Mouse (Mus musculus): ENCODE measurements around the gene Nin.
A peak's percentile ranks its signal among the peaks of the same experiment; 100 is the strongest.

The Nin gene

DNA sequence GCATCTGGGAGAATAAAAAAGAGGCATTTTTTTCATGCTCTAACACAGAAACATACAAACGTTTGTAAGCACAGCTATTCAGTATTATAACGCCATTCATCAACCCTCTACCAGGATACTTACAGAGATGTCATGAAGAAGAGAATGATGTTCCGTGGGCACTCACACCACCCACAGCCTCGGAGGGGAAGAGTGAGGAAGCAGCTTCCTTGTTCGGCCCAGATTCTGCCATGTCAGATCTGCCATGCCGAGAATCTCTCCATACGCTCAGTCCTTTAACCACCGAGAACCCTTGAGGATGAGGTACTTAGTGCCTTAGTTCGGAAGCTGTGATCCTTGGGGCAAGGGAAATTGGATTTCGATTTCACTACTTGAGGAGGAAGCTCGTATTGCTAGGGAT is at the start of gene Nin:
Gene Nin (minus strand): TSS at position 367 of the 400 bp plus-strand sequence.
- DNase-seq = no peak

DNA sequence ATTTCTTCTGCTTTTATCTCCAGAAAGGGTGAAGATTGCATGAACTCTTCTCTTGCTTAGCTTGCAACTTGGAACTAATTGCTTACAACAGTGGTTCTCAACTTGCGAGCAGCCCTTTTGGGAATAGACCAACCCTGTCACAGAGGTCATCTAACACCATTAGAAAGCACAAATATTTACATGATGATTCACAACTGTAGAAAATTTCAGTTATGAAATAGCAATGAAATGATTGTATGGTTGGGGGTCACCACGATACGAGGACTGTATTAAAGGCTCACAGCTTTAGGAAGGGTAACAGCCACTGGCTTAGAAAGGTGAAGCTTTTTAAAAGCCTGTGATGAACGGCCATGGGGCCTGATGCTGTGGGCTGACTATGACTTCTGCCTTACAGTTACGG is 47.5 kb upstream of the Nin start:
- DNase-seq = no peak

DNA sequence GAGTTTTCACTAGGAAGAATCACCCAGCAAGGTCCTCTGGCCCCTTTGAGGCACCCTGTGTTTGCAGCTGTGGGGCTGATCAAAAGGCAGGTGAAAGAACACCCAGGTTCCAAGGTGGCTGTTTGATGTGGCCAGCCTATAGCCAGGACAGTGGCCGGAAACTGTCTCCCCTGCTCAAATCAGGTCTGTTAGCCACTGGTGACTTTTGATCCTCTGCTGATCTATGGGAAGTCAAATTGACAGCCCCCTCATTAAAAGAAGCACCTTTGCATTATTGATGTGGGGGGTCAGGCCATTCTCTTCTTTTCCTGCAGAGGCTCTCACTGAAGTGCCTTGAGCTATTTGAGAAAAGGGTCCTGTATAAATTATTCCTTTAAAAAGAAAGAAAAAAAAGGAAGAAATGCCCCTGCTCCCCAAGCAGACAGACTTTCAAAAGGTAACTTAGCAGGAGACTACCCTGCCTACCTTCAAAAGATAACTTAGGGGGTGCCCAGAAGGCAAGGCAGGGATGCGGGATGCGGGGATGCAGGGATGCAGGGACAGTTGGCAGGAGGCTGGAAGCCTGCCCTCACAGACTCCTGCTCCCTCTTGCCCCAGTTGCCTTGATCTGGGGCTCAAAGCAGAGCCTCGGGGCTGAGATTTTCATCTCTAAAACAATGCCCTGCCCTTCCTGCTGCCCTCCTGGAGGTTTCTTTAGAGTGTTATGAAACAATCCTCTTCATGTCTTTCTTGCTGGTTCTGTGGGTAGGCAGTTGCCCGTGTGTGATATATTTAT is 44.0 kb upstream of the Nin start:
- DNase-seq = no peak

DNA sequence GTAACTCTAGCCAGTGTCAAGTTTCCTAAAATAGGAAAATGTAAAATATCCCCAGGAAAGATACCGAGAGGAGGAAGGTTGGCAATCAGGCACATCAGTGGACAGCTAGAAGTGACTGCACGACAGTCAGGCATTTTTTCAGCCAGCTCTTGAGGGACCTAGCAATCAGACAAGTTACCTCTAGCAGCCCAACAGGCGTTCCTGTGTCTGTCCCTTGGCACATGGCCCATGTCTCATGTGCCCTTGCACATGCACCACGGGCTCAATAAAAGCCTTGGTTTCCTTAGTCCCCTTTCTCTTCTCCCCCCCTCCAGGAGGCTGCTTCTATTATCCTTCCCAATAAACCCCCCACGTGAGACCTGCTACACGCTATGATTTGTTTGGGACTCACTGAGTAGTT is 42.7 kb upstream of the Nin start:
- no peak for DNase-seq

DNA sequence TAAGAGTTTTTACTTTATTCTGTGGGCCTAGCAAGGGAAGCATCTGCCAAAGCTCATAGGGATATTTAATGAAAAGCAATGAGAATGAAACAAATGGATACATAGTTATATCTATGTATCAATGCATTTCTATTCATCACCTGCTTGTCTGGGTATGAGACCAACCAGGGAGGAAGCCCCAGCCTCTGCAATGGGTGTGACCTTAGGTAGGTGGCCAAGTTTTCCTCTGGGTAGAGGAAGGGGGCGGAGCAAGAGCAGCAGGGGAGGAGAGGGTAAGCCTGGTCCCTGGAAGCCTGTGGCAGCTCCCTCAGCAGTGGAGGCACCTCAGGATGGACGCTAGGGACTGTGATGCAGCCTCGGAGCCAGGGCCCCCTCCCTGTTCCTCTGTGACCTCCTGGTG is 40.3 kb upstream of the Nin start, which contains the start of gene Abhd12b:
Gene Abhd12b (plus strand): TSS at position 301 of the 400 bp plus-strand sequence.
- DNase-seq = no peak

DNA sequence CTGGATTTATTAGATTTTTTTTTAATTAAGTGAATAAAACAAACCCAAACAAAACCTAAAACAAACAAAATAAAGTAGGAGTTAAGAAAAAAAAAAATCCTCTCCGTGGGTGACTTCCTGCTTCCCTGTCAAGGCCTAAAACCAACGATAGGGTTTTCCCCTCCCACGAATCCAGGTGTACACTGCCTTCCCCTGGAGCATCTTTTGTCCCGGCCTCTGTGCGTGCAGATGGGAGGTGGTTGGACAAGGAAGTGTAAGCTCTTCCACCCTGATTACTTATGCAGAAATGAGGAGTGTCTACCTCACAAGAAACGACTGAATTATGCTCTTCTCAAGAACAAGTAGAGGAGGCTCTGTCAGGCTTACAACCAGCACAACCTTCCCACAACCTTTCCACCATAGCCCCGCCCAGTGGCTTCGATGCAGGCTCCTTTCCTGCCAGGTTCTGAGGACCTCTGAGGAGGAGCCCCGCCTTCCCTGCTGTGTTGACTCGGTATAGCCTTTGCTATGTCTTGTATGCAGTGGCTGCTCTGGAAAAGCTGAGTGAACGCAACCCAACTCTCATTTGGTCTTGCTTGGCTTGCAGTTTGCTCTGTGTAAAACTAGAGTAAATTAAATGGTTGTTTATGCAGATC is 35.2 kb upstream of the Nin start:
- DNase-seq = no peak

DNA sequence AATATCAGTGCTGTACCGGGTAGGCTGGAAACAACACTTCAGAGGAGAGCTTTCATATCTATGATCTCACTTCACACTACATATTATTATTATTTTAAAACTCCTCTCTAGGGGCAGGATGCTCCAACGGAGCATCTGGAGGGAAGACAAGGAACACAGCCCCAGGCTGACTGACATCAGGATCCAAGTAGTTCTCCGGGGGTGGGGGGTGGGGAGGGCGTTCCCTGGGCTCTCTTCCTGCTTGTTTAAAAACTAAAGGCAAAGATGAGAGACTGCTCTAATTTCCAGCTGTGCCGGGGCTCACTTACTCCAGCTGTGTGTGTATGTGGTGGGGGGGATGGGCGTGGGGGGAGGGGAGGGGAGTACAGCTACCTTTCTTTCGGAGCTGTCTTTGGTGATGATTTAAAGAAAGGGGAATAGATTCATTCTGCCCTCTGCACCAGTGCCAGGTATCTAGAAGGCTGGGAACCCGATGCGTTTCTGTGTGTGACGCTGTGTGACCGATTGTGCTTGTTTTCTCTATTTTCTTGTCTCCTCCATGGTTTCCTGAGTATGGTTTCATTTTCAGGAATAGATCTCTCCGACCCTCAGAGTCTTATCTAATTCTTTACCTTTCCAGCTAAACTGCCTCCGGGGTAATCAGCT is 34.6 kb upstream of the Nin start:
- peak in 1 of 2 experiments; percentile 39 for DNase-seq

DNA sequence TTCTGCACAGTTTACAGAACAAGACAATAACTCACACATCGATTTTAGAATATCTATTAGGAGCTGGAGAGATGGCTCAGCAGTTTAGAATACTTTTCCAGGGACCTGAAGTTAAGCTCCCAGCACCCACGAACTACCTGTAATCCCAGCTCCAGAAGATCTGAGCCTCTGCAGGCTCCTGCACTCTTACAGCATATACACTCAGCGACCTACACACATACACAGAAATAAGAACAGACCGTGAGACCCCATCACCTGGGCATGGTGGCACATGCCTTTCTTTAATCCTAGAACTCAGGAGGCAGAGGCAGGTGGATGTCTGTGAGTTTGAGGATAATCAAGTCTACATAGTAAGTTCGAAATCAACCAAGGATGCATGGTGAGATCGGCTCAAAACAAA is 32.1 kb upstream of the Nin start:
- DNase-seq = no peak

DNA sequence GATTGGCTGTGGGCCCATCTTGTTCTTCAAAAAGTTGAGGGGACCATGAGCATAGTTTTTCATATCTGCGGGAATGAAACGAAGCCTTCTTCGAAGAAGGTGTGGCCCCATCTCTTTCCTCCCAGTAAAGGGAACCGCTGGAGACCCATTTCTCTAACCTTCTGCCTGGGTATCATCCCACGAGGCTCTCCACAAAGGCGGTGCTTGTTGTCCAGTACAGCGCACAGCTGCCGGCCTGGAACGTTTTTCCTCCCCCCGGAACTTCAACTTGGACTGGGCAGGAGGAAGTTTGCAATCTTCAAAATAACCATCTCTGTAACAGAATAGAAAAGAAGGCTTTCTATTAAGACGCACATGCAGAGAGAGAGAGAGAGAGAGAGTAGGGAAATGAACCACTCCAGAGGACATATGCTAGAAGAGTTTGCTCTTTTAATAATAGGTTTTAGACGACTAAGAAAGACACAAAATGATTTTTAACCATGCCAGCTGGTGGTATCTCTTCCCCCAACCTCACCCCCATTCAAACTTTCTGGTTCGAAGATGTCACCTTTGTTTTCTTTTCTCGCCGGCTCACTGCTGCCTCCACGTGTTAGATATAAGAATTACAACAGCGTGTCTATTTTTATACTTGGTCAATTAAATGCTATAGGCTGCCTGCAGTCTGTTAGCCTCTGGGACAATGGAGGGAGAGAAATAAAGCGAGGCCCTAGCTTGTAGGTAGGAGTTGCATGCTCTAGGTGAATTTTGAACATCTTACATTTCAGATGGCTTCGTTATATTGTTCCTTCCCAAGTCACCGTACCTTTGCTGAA is 31.3 kb upstream of the Nin start:
- peak; percentile 41 to 71 for DNase-seq

DNA sequence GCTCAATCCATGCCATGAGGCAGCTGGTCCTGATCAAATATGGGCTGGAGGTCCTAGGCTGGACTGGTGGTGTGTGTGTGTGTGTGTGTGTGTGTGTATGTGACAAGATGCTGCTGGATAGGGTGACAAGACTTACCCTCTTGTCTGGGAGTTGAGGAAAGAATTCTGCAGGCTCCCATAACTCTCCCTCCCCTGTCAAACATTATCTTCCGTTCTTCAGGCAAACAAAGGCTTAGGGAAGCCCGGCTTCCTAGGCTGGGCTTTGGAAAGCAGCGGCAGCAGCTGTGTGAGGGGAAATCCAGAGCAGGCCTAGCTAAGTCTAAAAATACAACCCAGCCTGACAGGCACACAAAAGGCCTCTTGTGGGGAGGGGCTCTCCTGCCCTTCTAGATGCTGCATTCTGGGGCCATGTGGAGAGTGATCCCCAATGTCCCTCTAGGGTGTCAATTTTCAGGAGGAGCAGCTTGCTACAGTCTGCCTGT is 30.6 kb upstream of the Nin start:
- peak; percentile 62 to 82 for DNase-seq

DNA sequence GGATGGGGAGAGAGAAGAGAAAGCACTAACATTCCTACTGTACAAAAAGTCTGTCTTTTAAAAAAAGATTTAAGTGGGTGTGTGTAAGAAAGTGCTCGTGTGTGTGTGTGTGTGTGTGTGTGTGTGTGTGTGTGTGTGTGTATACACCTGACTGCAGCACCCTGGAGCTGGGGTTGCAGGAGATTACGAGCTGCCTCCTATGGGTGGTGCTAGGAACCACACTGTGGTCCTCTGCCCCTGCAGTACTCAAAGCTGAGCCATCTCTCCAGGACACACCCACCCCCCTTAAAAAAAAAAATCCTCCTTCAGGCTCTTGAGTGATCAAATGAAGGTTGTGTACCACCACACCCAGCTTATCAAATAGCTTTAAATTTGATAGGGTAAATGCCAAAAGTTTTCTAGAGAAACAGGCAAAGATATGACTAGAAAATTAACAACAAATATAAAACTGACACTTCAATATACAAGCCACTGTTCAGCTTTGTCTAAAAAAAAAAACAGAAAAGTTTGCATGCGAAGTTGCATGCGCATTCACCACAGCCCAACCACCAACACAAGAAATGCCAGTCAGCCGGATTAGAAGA is 27.6 kb upstream of the Nin start:
- DNase-seq = no peak

DNA sequence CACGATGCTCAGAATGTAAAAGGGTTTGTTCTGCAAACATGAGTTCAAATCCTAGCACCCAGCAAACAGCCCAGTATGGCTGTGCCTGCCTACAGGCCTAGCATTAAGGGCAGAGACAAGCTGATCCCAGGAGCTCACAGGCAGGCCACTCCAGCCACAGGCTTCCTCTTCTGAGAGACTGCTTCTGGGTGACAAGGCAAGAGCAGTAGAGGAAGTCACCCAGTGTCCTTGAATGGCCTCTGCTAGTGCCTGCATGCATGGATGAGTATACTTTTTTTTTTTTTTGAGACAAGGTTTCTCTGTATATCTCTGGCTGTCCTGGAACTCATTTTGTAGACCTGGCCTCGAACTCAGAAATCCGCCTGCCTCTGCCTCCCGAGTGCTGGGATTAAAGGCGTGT is 27.0 kb upstream of the Nin start:
- DNase-seq = peak; percentile 30 to 39

DNA sequence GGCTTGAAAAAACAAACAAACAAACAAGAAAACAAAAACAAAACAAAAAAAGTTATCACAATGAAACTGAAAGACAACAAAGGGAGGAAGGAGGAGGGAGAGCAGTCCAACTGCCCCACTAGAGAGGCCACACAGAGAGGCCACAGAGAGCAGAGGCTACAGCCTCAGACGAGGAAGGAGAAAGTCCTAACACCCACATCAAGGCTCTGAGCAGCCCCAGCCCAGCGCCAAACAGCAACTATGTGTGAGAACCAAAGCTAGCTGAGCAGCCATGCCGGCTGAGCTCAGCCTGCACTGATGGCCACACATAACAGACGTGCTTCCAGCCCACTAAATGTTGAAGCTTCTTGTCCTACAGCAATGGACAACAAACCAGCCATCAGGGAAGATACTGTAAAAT is 26.4 kb upstream of the Nin start:
- DNase-seq = no peak

DNA sequence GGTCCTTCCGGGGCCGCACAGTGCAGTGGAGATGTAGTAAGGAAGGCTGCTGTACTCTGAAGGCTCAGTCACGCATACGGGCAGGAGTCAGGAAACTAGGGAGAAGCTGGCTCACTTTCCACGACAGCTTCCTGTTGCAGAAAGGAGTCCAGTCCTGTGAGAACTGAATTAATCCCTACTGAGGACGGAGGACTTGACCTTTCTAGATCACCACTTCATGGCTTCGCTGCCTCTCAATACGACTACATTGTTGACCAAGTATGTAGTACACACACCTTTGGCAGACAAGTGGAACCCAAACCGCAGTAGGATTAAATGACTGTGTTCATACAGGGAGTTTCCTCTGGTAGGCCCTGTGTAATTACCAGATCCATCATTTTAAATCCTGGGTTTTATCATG is 24.1 kb upstream of the Nin start:
- DNase-seq = no peak

DNA sequence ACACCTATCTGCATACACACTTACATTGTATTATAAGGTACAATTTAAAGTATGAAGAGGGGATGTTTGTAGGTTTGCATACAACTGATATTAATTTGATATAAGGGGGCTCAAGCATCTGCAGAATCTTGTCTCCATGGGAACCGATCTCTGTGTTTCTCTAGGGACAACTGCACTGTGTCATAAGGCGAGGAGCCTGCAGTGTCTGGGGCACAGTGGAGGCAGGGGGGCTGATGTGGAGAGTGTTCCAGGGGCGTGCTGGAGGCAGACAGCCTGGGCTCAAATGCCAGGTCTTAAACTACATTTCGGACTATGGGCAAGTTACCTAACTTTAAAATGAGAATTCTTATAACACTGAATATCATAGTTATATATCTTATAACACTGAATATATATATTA is 23.6 kb upstream of the Nin start:
- DNase-seq = no peak

DNA sequence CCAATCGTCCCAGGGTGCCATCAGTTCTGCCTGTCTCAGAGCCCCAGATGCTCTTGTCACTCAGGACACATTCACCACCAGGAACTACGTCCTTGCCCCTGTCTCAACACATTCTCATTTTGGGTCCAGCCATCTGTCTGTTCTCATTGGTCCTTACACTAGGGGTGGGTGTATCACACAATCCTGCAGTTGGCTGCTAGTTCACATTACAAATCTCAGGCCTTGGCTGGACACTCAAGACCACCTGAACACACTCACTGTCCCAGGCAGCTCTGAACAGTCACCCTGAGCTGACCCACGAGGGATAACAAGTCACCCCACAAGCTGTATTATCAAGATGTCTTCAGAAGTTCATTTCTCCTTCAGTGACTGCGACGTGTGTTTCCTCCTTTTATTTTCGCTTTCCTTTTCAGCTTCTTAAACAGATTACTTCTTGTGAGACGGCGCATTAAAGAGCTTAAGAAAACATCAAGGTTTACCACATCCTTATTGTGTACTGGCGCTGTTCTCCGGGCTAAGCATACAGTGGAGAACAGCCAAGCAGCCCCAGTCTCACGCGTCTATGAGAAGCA is 22.8 kb upstream of the Nin start:
- DNase-seq = peak; percentile 36

DNA sequence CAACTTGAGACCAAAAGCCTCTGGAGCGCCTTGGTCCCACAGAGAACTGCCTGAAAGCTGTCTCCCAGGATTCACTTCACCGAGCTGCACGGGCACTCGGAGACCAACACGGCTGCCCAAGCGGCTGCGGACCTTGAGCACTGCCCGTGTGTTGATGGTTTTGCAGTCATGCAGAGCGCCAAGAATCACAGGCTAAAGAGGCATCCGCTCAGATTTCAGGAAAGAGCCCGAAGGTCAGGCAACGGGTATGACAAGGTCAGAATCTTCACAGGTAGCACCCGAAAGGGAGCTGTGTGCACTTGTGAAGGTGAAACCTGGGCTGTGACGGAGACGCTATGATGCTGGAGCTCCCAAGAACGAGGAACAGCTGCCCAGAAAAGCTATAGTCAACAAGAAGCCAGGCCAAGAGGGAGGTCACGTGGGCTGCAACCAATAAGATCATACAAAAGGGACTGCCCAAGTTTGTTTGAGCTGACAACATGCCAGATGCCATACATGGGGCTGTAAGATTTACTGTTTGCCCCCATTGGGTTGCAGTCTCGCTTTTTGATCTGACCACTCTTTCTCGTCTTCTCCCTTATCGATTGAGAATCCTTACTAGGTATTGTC is 21.2 kb upstream of the Nin start:
- DNase-seq = no peak

DNA sequence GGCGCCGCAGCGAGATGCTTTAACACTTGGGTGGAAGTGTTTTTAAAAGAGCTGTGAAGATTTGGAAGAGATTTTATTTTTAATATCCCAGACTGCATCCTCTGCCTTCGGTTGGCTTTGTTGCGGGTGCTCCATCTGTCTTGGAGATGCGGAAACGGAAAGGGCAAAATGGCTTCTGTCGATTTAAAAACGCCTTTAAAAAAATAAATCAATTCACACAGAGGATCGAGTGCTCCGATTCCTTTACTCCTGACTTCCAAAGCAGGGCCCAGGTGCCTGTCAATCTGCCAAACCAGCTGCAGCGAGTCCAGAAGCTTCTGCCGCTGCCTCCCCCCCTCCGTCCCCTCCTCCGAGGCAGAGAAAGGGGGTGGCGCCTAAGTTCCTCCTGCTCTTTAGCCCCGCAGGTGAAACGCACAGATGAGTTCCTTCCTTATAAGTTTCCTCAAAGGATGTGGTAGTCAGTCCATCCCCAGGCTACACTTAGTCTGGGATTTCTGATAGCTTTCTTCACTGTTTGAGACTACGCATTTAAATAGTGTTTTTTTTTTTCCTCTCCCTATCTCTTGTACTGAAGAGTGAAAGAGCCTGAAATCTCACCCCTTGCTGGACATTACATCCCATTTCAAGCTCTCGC is 17.6 kb upstream of the Nin start:
- no peak for DNase-seq

DNA sequence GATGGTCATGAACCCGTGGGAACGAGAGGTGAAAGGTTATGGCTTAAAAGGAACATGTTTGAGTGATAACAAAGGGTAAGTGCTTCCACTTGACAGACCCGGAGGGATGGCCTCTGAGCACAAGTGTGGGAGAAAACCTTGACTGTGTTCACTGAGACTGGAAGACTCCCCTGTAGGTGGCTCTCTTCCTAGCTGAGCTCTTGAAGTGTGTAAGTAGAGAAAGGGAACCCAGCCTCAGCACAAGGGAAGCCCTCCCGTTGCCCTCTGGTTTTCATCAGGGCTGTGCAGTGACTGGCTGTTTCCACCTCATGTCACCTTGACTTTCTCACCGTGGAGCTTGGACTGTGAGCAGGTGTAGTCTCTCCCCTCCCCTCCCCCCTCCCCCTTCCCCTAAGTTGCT is 15.6 kb upstream of the Nin start:
- no peak for DNase-seq

DNA sequence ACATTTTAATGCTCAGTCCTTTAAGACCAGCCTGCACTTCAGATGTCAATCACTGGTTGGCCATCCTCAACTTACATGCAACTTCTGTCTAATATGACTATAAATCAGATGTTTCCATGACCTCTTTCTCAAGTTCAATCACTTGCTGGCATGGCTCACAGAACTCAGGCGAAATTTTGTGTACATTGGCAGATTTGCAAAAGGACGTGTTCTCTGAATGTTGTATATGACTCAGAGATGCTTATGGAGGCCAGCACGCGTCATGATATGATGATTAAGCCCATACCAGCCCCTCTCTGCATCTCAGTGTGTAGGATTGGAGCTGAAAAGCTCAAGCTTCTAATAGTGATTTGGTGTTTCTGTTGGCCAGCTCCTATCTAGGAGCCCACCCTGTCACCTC is 13.1 kb upstream of the Nin start:
- no peak for DNase-seq

DNA sequence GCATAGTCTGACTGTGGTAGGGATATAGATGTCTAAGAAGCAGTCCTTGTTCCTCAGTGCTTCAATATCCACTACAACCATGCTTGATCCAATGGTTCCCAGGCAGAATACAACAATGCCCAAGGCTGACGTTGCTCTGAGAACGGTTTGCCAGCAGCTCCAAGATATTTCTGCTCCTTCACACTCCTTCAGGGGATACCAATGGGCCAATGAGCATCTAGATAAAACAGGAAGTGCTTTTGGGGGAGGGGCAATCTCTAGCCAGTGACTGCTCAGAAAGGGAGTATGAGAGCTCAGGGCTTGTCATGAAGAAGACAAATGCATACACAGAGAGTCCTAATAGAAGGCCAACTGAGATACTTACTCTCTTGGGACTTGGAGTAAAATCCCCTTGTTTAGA is 6.0 kb upstream of the Nin start:
- DNase-seq = no peak

Measured in lung, postnatal 4 days (tissue).